Mouse (Mus musculus) neural tube, embryonic 10.5 days (tissue): ENCODE measurements around the gene Cabin1.

ENCODE experiments used
- DNase-seq: peaks from one replicate; pipeline ENCODE4 v3.0.0-alpha.2; 2017; ENCODE audit warnings: low spot score; ENCODE audit errors: extremely low spot score

Gene Cabin1

DNA sequence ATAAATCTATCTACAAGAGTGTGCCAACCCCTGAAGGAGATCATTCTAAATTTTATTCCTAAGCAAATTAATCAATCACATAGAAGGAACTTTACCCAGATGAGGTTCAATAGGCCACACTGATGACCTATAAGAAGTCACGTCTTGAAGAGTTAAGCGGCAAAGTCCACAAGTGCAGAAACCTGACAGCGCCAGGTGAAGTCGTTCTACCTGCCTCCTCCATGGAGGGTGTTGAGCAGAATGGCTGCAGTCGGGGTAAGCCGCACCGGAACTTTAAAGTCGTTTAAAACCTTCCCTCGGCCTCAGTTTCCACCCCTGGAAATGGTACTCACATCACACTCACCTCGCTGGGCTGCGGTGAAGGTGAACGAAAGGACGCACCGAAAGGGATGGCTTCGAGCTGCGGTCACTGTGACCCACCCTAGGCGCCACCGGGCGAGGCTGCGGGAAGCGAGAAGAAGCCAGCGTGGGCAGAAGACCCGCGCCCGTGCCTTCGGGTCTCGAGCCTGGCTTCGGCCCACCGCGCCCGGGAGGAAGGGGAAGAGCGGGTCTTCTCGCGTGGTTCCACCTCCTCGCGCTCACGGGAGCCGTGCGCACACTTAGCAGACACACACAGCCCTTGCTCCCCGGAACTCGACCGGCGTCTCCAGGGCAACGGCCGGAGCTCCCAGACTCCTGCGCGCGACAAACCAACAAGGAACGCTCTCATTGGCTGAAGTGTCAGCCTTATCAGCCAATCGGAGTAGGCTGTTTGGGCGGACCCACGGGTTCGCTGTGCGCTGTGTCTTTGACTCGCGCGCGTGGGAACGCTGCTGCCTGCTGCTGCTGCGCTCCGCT, at the start of gene Cabin1:
Cabin1 (minus strand) TSS at position 660 of the 837 bp plus-strand sequence.
- DNase-seq, result peak; percentile 100

DNA sequence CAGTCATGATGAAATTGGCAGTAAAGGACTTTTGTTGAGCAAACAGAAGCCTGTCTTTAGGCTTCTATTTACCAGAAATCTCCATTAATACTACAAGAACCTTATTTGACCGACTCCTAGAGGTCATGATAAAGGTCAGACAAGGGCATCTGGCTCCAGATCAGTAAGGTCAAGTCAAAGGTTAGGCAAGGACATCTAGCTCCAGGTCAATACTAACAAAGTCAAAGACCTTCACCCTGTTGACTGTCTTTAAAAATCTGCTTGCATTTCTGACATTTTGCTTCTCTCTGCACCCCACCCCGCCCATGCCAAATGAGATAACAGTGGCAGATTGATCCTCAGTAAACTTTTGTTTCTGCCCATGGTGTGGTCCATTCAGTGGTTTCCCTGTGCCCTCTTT, 40.1 kb upstream of the Cabin1 start:
- DNase-seq, result no peak

DNA sequence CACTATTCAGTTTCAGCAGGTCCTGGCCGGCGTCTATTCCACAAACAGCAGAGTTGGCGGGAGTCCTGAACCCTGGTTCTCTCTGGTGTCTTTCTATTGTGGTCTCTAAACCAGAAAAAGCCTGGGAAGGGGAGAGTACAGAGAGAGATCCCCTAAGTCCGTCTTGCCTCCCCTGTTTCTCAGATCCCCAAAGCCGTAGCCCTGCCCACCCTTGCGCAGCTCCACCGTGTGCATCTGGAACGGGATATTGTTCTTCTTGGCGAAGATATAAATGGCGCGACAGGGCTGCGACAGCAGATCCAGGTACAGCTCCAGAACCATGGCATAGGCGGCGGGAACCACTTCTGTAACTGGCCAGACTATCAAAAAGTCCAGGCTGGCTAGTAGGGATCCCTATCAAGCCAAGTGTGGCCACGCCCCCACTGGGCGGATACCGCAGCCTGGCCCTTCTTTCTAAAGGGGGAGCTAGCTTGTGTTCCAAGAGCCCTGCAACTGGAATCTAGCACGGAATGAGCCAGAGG, 34.1 kb upstream of the Cabin1 start, which contains the start of gene Gstt1:
Gstt1 (minus strand) TSS at position 409 of the 521 bp plus-strand sequence.
- peak; percentile 45 for DNase-seq

DNA sequence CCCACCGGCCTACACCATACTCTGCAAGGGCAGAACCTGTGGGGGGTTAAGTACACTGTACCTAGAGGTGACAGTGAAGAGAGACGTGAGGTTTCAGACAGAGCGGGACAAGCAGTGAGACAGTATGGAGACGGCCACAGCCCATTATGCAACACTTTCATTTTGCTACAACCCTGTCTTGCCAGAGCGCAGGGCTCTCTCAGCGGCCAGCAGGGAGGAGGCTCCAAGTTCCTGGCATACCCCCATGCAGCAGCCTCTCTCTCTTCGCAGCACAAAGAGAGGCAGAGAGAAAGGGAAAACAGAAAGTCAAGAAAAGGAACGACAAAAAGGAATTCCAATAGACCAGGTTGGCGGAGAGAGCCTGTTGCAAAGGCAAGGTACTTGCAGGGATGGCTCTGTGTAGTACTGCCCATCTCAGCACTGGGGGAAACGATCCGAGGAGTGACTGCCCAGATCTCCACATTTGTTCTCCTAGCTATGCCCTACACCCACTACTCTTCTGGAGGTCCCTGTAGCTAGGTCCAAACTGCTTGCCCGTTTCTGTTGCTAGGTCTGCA, 33.6 kb upstream of the Cabin1 start:
- peak; percentile 44 for DNase-seq

DNA sequence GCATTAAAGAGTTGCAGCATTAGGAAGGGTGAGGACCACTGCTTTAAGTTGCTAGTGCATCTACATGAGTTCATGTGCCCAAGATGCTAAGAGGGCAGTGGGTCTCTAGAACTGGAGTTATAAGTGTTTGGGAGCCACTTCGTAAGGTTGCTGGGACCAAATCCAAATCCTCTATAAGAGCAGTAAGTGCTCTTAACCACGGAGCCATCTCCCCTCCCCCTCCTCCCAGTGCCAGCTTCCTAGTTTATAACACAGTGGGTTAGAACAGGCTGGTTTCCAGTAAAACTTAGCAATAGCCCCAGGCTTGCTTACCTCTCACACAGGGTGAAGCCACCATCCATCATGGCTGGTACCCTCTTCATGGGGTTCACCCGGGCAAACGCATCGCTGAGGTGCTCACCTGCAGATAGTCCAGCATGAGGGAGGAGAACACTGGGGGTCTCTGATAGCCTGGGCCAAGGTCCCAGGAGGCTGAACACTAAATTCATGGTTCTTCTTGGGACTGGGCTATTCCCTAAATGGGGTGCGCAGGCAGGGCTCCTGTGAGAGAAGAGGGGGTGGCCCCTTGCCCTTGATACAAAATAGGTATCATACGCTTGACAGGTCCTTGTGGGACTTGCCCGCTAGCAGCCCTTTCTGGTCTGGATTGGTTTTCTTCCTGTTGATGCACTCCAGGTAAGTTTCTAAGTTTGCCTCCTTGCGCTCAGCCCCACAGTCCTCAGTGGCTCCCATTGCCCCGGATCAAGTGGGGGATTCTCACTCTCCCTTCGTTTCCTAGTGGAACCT, 32.8 kb upstream of the Cabin1 start:
- no peak for DNase-seq

DNA sequence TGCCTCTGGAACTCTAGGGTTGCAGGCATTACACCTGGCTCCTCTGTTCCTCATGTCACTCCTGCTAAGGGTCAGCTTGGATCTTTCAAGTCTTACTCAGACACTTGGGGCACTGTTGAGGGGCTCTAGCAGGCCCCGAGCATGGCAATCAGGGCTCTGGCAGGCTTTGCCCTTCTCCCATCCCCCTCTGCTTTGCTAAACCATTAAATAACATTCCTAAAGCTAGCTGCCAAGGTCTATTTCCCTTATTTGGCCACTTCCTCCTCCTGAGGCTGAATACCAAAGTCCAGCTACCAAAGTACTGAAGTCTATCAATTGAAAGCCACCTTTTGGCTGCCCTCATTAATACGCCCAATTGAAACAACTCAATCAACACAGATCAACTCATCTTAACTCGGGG, 30.7 kb upstream of the Cabin1 start:
- DNase-seq, result no peak

DNA sequence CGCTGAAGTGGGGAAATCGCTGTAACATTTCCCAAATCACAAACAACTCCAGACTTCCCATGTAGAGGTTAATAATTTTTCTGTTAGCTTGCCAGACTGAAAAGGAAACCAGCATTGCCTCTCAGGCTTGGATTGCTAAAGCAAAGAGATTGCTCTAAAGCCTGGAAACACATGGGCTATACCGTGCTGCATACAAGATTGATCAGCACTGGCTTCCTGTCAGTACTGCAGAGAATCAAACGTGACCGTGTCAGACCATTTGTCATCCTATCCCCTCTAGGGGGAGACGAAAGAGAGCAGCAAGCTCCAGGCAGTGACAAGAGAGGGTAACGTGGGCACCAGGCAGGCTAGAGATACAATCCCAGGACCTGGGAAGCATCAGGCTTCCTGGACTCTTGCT, 26.6 kb upstream of the Cabin1 start:
- DNase-seq, result no peak

DNA sequence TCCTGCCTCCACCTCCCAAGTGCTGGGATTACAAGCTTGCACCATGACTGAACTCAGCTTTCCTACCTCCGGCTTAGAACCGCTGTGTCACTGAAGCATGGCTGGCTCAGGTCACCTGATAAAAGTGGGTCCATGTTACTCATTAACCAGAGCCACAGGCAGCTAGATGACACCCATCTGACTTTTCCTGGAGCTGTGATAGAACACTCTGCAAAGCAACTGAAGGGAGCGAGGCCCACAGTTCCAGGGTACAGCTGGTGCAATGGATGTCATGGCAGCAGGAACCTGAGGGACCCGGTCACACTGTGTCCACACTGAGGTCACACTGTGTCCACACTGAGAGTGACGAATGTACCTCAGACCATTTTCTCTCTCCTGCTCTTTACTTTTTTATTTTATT, 25.7 kb upstream of the Cabin1 start:
- no peak for DNase-seq

DNA sequence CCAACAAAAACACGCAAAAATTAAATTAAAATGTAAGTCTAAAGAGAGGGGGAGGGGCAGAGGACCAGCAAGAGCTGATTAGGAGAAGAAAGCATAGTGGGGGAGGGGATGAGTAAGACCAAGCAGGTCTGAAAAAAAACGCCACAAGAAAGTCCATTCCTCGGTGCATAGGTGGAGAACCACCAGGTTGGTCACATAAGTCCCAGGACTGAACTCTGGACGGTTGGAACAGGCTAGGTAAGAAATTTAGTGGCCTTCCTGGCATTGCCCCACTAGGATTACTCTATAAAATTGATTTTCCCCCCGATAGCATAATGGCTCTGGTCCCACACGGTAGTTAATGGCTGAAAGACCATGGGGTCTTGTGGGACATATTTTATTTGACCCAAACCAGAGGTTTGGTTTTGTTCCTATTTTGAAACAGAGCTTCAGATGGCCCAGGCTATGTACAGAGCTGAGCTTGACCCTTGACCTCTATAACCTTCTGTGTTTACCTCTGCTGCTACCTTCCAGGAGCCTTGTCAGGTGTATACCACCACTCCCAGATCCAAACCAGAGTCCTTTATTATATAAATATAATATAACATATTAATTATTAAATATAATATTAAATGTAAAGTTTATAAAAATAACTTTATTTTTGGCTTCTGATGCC, 25.1 kb upstream of the Cabin1 start:
- DNase-seq, result no peak

DNA sequence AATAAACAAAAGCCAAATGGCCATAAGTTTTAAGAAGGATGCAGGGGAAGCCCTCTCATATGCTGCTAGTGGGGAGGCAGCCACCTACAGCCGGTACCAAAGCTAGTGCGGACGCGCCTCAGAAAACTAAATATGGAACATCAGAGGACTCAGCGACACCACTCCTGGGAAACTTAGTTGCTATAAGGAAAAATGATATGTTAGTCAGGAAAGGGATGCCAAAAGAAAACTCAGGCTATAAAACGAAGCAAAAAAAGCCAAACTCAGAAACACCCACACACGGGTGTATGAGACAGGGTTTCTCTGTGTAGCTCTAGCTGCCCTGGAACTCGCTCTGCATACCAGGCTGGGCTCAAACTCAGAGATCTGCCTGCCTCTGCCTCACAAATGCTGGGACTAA, 24.1 kb upstream of the Cabin1 start:
- DNase-seq, result no peak

DNA sequence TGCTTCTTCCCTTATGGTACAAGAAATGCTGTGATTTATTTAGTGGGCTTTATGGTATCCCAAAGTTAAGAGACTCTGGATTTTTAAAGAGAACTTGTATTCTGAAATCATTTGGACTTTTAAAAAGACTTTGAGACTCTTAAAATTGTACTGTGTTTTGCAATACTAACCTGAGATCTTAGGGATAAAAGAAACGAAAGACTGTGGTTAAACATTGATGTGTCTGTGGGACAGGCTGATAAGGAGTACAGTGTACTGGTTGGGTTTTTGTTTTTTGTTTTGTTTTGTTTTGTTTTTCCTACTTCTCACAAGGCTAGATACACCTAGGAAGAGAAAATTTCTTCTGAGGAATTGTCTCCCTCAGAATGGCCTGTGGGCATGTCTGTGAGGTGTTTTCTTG, 21.3 kb upstream of the Cabin1 start:
- no peak for DNase-seq

DNA sequence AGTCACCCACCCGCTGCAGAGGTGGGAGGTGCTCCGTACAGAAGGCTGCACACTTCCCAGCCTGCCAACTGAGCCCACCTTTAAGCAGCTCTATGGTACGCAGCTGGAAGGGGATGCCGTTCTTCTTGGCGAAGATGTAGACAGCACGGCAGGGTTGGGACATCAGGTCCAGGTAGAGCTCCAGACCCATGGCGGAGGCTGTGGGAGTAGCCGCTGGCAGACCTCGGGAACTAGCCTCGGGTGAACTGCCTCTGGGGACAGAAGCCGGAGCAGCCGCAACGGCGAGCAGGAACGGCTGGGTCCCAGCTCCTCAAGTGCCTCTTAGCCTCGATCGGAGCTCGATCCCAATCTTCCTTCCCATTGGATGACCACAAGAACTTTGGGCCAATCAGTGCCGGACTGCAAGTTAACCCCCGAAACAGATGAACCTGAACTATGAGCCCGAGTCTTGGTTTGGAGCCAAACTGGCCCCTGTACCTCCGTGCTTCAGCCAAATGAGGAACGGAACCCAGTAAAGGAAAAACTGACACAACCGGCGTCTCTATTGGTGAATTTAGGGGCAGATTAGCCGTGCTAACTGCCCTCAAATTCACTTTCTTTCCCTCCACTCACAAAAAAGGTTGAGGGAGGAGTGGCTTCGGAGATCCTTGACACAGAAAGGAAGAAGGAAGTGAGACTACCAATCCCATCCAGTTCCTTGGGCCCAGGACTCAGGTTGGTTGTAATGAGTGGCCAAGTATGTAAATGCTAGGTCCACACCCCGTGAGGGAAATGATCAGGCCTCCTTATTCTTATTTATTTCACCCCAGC, 16.8 kb upstream of the Cabin1 start, which contains the start of the genes Gm20441 and Gstt3:
Gm20441 (minus strand) TSS at position 186 of the 810 bp plus-strand sequence.
Gstt3 (minus strand) TSS at position 646 of the 810 bp plus-strand sequence.
- DNase-seq, result peak; percentile 53

DNA sequence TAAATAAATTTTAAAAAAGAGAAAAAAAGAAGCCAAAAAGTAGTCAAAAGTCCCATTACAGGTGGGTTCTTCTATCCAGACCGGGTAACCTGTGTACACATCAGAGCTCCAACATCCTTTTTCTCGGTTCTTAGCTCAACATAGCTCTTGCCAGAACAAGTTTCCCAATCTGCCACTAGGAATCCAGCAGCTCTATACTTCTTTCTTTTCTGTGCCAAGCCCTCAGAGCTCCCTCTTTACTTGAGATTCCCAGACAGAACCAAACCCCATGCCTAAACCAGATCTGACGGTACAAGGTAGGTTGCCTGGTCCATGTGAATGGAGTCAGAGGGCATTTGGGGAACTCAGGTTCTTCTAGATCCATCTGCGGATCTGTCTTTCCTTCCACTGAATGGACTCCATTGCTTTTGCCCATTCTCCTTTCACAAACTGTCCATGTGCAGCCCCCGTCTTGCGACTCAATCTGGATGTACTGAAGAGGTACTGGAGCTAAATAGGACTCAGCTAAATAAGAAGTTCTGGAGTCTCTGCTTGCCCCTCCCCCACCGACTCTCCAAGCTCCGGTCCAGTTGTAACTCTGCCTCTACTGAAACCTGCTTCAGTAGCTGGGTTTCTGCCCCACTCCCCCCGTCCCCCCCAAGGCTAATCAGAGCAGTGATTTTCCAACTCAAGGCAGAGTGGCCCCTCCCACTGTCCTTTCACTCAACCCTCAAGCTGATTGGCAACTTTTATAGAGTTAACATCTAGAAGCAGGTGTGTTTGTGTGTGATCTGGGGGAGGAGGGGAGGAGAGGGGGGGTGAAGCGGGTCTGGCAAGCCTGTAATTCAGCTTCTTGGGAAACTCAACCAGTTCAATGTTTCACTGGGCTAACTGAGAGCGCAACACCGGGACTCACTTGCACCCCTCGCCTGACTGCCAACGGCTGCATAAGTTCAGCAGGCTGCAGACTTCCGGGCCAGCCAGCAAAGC, 15.3 kb upstream of the Cabin1 start:
- no peak for DNase-seq

DNA sequence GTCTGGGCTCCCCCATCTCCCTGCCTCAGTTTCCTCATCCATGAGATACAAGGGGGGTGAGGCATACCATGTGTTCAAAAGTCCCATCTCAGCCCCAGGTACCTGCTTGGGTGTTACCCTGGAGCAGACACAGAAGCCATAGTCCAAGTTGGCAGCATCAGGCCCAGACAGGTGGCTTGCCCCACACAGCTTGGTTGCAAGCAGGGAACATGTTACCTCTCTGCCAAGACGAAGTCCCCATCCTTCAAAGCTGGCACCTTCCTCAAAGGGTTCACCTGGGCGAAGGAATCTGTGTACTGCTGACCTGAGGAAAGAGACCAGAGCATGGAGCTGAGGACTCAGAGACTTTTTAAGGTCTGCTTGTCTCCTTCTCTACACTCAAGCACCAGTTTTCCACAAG, 13.7 kb upstream of the Cabin1 start:
- DNase-seq, result no peak

DNA sequence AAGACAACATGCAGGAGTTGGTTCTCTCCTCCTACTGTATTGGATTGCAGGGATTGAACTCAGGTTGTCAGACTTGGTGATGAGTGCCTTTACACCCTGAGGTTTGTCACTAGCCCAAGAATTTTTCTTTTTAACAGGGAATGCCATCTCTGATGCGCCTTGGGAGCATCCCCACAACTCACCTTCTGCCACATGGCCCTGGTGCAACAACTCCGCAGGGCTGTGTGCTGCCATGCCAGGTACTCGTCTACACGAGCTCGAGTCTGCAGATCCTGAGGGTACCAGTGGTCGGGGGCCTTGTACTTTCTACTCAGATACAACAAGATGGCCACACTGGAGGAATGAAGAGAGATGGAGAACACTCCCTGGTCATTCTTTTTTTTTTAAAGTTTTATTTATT, 12.4 kb upstream of the Cabin1 start:
- no peak for DNase-seq

DNA sequence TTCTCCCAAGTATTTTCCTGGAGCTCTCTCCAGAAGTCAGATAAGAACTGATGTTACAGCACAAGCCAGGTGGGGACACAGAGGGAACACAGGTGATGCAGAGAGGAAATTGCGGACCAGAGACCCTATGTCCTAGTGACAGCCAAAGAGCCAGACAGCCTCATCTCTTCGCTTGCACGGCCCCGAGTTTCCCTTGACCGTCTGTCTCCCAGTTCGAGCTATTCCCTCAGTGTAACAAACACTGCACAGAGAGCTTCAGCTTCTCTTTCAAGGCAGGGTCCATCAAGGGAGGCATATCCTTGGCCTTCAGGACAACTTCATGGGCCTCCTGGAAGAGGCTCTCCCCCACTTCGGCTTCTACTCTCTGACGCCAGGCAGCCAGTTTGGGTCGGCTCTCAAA, 10.4 kb upstream of the Cabin1 start:
- DNase-seq, result no peak

DNA sequence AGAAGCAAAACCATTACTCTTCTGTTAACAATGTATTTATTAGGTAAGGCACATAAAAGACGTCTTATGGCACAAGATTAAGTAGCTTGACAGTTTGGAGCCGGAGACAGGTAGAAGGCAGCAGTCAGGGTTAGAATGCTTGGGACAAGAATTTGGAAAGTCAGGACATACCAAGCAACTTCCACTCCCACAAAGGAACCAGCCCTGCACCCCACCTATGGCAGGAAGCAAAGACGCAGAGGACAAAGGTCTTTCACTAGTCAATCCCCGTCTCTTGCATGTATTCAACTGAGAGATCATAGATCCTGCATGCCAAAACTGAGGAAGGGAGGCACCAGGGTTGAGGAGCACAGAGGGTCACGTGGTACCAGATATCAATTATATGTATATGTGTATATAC, 10.0 kb upstream of the Cabin1 start:
- no peak for DNase-seq

DNA sequence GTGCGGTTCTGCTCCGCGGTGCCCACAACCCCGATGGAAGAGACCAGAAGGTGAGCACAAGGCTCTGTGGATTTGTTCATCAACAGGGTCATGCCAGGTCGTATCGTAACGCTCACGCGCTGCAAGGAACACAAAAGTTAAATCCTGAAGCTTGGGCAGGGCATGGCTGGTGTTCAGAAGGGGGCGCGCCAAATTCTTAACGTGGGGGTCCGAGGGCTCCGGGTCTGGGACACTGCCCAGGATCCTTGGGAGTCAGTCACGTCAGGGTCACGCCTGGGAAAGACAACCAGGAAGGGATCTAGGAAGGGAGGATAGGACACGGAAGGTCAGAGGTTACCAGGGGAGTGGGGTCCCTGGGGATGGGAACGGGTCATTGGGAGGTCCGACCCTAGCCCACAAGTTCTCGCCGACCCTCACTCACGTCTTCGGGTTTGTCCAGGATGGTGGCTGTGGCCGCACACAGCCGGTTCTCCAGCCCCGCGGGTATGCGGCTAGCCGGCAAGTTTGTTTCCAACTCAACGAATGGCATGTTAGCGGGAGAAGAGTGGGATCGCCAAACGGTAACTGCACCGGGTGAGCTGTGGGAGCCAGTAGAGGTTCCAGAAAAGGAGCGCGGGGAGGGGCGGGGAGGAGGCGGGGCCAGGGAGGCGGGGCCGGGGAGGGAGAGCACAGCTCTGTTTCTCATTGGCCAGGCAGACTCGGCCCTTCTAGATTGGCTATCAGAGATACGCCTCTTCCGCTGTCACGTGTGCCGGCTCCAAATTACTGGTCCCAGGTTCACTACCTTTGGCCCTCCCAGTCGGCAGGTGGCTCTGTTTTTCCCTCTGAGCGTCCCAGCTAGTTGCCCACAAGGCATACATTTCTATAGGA, 8.9 kb upstream of the Cabin1 start, which contains the start of gene Ddt:
Ddt (minus strand) TSS at position 620 of the 870 bp plus-strand sequence.
- peak; percentile 89 for DNase-seq
